Comparison of ENCODE assay signal across 31 mouse cellular contexts in genomic region chr19:47161669-47162068, GRCm38 (mm10). TPM values are rescaled to one million over a fixed set of nuclear protein-coding genes. Genes with fewer than 3 reads are reported as not detected.
DNase-seq lines count a peak whose midpoint lies in the region; ATAC-seq lines count a peak whose summit lies in the region.
"Had no signal": no experiment of that assay in that cellular context is flagged by ENCODE, and none has a peak within 500 bp of the region (broad histone marks: within the 10 kb centered on the region; RNA-seq: fewer than 3 reads in every experiment).

No protein-coding gene starts in this region.

- no peaks in the 10 kb centered on the region for H3K9me3 ChIP-seq in midbrain, embryonic 11.5 days (ENCODE audit: control insufficient read depth, low read length)
- no peaks in the 10 kb centered on the region for H3K9me3 ChIP-seq in hindbrain, embryonic 11.5 days (ENCODE audit: control insufficient read depth, low read length)
- H3K9me3 ChIP-seq: G1E had no signal

- DNase-seq in frontal cortex, postnatal 10 days (ENCODE audit: low spot score in 2 of 2), result no peak
- DNase-seq in ES-CJ7 (ENCODE audit: low read depth, low spot score) (peak; percentile 20), R1 (ENCODE audit: low read depth, low spot score) (peak; percentile 37)
- peak; percentile 58 for DNase-seq in brain, adult 2 months (ENCODE audit: low read depth, low spot score)
- DNase-seq in midbrain, embryonic 11.5 days (ENCODE audit: low spot score, missing footprints), result no peak
- no peak for DNase-seq in hindbrain, embryonic 11.5 days (ENCODE audit: low spot score)
- DNase-seq in gastrocnemius, postnatal 4 days (ENCODE audit: low spot score in 2 of 2), result no peak
- DNase-seq: adrenal gland, adult 2 months; adrenal gland, adult 8-10 months; adrenal gland, postnatal 10 days; adrenal gland, postnatal 14 days; adrenal gland, postnatal 25 days; adrenal gland, postnatal 36 days; B cell, adult 2 months; cerebellum, adult 11 months; cerebellum, adult 11-12 months; cerebellum, adult 18-20 months; cerebellum, adult 2 months; cerebellum, adult 8-10 months had no signal

- no peak overlapping the region for H3K4me3 ChIP-seq in midbrain, embryonic 11.5 days (ENCODE audit: low read depth, low read length)
- no peak overlapping the region for H3K4me3 ChIP-seq in hindbrain, embryonic 11.5 days (ENCODE audit: low read depth, low read length)

- ATAC-seq in frontal cortex, adult (ENCODE audit: low TSS enrichment), result peak; percentile 91
- no peak for ATAC-seq in midbrain, embryonic 11.5 days (ENCODE audit: low FRiP score)
- no peak for ATAC-seq in hindbrain, embryonic 11.5 days (ENCODE audit: low FRiP score)
- ATAC-seq: activated CD4-positive, CD25-positive, alpha-beta regulatory T cell, adult 4 months; CD4-positive, CD25-positive, alpha-beta regulatory T cell, adult 4 months; Patski had no signal

- peaks cover under 1% of the 10 kb centered on the region; the same call in 1 of the 2 replicates for H3K4me1 ChIP-seq in midbrain, embryonic 11.5 days (ENCODE audit: control insufficient read depth, insufficient read depth, low read length)
- no peaks in the 10 kb centered on the region for H3K4me1 ChIP-seq in hindbrain, embryonic 11.5 days (replicated peaks; ENCODE audit: control insufficient read depth, insufficient read depth, low read length)

- H3K9ac ChIP-seq in midbrain, embryonic 11.5 days (ENCODE audit: low read length), result no peak overlapping the region
- no peak overlapping the region for H3K9ac ChIP-seq in hindbrain, embryonic 11.5 days (ENCODE audit: low read depth, low read length)

- 64% methylated on average over 4 of the region's 4 CpGs for WGBS in midbrain, embryonic 11.5 days
- WGBS in hindbrain, embryonic 11.5 days, result 70% methylated on average over 4 of the region's 4 CpGs

- H3K27me3 ChIP-seq in midbrain, embryonic 11.5 days (ENCODE audit: control insufficient read depth, insufficient read depth, low read length), result no peaks in the 10 kb centered on the region
- H3K27me3 ChIP-seq in hindbrain, embryonic 11.5 days (ENCODE audit: control insufficient read depth, insufficient read depth, low read length), result no peaks in the 10 kb centered on the region

- no peaks in the 10 kb centered on the region for H3K36me3 ChIP-seq in midbrain, embryonic 11.5 days (ENCODE audit: control insufficient read depth, insufficient read depth, low read length)
- no peaks in the 10 kb centered on the region for H3K36me3 ChIP-seq in hindbrain, embryonic 11.5 days (ENCODE audit: control insufficient read depth, insufficient read depth, low read length)
- H3K36me3 ChIP-seq: G1E had no signal

- H3K4me2 ChIP-seq in midbrain, embryonic 11.5 days, result no peak overlapping the region
- no peak overlapping the region for H3K4me2 ChIP-seq in hindbrain, embryonic 11.5 days (replicated peaks; ENCODE audit: low read depth, low read length)

- no peak overlapping the region for H3K27ac ChIP-seq in midbrain, embryonic 11.5 days (ENCODE audit: low read depth, low read length)
- no peak overlapping the region for H3K27ac ChIP-seq in hindbrain, embryonic 11.5 days (ENCODE audit: low read depth, low read length)

RNA-seq across cellular contexts. Expression of gene Calhm3, which starts 4.1 kb away (rescaled TPM):
- polyA plus RNA-seq in midbrain, embryonic 11.5 days (2014; fragmentation: Nextera tagmentation; extraction: Ambion mirVana), result not detected in 2 replicates
- not detected in 2 replicates for polyA plus RNA-seq in hindbrain, embryonic 11.5 days (2014; fragmentation: Nextera tagmentation; extraction: Ambion mirVana)
- total RNA-seq in gastrocnemius, postnatal 4 days (2021), result not detected
- total RNA-seq: adrenal gland, adult 18-20 months; adrenal gland, adult 2 months; adrenal gland, adult 8-10 months; adrenal gland, postnatal 10 days; adrenal gland, postnatal 14 days; adrenal gland, postnatal 25 days; adrenal gland, postnatal 36 days; adrenal gland, postnatal 4 days; CH12.LX; MEL had no signal
- polyA plus RNA-seq: activated CD4-positive, CD25-positive, alpha-beta regulatory T cell, adult 4 months; adrenal gland, adult 2 months; C2C12; CD4-positive, CD25-positive, alpha-beta regulatory T cell, adult 4 months; cerebellum, adult 2 months; G1E; Patski had no signal

RNA-seq across cellular contexts. Expression of gene Neurl1a, which starts 17.0 kb away (rescaled TPM):
- 2.9 and 4.0 TPM in 2 replicates for polyA plus RNA-seq in midbrain, embryonic 11.5 days (2014; fragmentation: Nextera tagmentation; extraction: Ambion mirVana)
- polyA plus RNA-seq in hindbrain, embryonic 11.5 days (2014; fragmentation: Nextera tagmentation; extraction: Ambion mirVana), result 2.9 and 3.4 TPM in 2 replicates
- 10 to 100 TPM; 30.8 to 33.0 TPM for total RNA-seq in gastrocnemius, postnatal 4 days (2021)
- total RNA-seq: MEL had no signal
- polyA plus RNA-seq: G1E had no signal

RNA-seq across cellular contexts. Expression of gene Calhm1, which starts 17.6 kb away (rescaled TPM):
- polyA plus RNA-seq in midbrain, embryonic 11.5 days (2014; fragmentation: Nextera tagmentation; extraction: Ambion mirVana), result not detected in 2 replicates
- polyA plus RNA-seq in hindbrain, embryonic 11.5 days (2014; fragmentation: Nextera tagmentation; extraction: Ambion mirVana), result not detected in 2 replicates
- not detected for total RNA-seq in gastrocnemius, postnatal 4 days (2021)
- total RNA-seq: adrenal gland, adult 18-20 months; adrenal gland, adult 2 months; adrenal gland, adult 8-10 months; adrenal gland, postnatal 10 days; adrenal gland, postnatal 14 days; adrenal gland, postnatal 25 days; adrenal gland, postnatal 36 days; adrenal gland, postnatal 4 days; CH12.LX; ES-E14; G1E; MEL had no signal
- polyA plus RNA-seq: activated CD4-positive, CD25-positive, alpha-beta regulatory T cell, adult 4 months; adrenal gland, adult 2 months; brain, embryonic 14.5 days; C2C12; CD4-positive, CD25-positive, alpha-beta regulatory T cell, adult 4 months; cerebellum, adult 2 months; G1E; Patski had no signal

RNA-seq across cellular contexts. Expression of gene Calhm2, which starts 23.6 kb away (rescaled TPM):
- 0.37 and 0.90 TPM in 2 replicates for polyA plus RNA-seq in midbrain, embryonic 11.5 days (2014; fragmentation: Nextera tagmentation; extraction: Ambion mirVana)
- 0.42 and 0.78 TPM in 2 replicates for polyA plus RNA-seq in hindbrain, embryonic 11.5 days (2014; fragmentation: Nextera tagmentation; extraction: Ambion mirVana)
- 1 to 10 TPM; 5.6 to 6.1 TPM for total RNA-seq in gastrocnemius, postnatal 4 days (2021)

Comparison
In these comparisons a context has a peak if more than half of its experiments do, and no peak if none do; other contexts are left out.
1. DNase-seq: peak in ES-CJ7 (single experiment), R1 (single experiment) and brain, adult 2 months (single experiment); none in frontal cortex, postnatal 10 days (0 of 2), midbrain, embryonic 11.5 days (single experiment), hindbrain, embryonic 11.5 days (single experiment) and gastrocnemius, postnatal 4 days (0 of 2).